Mouse (Mus musculus) lung, adult 2 months (tissue): ENCODE data around the gene Gapt.
"Not testable (repeated sequence)": the region's sequence is repeated elsewhere in the genome, so short reads cannot be mapped to it uniquely, and the experiment has no call there.

Experiments
- CTCF ChIP-seq: fragments of 200-500 bp; IDR thresholded peaks from 2 replicates; pipeline ENCODE4 v1.5.1; 2011; ENCODE audit warnings: mild to moderate bottlenecking, low read length, control low read depth; ENCODE audit not compliant: insufficient read depth
- POLR2A ChIP-seq: fragments of 200-500 bp; IDR thresholded peaks from 2 replicates; pipeline ENCODE4 v1.6.1; 2011; ENCODE audit warnings: low read depth, mild to moderate bottlenecking, control low read depth, low read length, borderline replicate concordance; ENCODE audit errors: extremely low read depth

GRCm38 (mm10) chr13:110404686-110405085 lies 47.7 kb upstream of the Gapt start:
- TF ChIP-seq POLR2A, CTCF: not testable (repeated sequence)
